Mouse (Mus musculus): ENCODE results near the gene Dynlt1f. TPM values are rescaled to one million over a fixed set of nuclear protein-coding genes. Genes with fewer than 3 reads are reported as not detected.
"Not testable (repeated sequence)": the region's sequence is repeated elsewhere in the genome, so short reads cannot be mapped to it uniquely, and the experiment has no call there.

Gene Dynlt1f
- polyA plus RNA-seq, 1 experiment: 809 TPM

GRCm38 (mm10) chr17:6639486-6639885, 16.2 kb downstream of the Dynlt1f start:
- H3K27ac ChIP-seq (ENCODE audit: control insufficient read depth, insufficient read depth, low read depth, low read length); H3K4me1 ChIP-seq (ENCODE audit: control insufficient read depth, insufficient read depth, low read length); H3K4me3 ChIP-seq (ENCODE audit: control insufficient read depth, low read depth, low read length); H3K27me3 ChIP-seq (ENCODE audit: control insufficient read depth, insufficient read depth, low read length); H3K36me3 ChIP-seq (ENCODE audit: control insufficient read depth, insufficient read depth, low read length): not testable (repeated sequence)

- H3K36me3 ChIP-seq (ENCODE audit: control insufficient read depth, insufficient read depth, low read length); H3K4me3 ChIP-seq (ENCODE audit: control insufficient read depth, low read depth, low read length); H3K4me1 ChIP-seq (ENCODE audit: control insufficient read depth, insufficient read depth, low read length); H3K27ac ChIP-seq (ENCODE audit: control insufficient read depth, insufficient read depth, low read depth, low read length); H3K27me3 ChIP-seq (ENCODE audit: control insufficient read depth, insufficient read depth, low read length): not testable (repeated sequence)
These were observed 17.3 kb downstream of the Dynlt1f start for GRCm38 (mm10) chr17:6638444-6638843.

GRCm38 (mm10) chr17:6637434-6637833, 18.3 kb downstream of the Dynlt1f start:
- not testable (repeated sequence) for H3K27me3 ChIP-seq (ENCODE audit: control insufficient read depth, insufficient read depth, low read length); H3K27ac ChIP-seq (ENCODE audit: control insufficient read depth, insufficient read depth, low read depth, low read length); H3K4me1 ChIP-seq (ENCODE audit: control insufficient read depth, insufficient read depth, low read length); H3K36me3 ChIP-seq (ENCODE audit: control insufficient read depth, insufficient read depth, low read length); H3K4me3 ChIP-seq (ENCODE audit: control insufficient read depth, low read depth, low read length)

DNA sequence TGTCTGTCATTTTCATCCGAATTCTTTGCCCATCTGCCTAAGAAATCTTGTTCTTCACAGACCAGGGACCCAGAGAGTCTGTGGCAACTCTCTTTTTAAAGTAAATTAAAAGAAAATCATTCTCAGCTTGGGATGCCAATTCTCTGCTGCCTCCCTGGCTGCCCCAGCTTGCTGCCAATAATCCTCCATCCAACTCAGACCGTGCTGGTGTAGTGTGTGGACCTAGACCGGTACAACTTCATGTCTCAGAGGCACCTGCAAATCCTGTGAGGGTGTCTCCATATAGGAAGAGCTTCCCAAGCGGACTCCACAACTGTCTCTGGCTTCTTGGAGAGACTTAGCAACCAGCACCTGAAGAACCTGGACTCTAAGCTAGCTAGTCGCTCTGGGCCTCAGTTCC, 18.8 kb downstream of the Dynlt1f start:
- Histone ChIP-seq H3K36me3 (ENCODE audit: control insufficient read depth, insufficient read depth, low read length) (no peaks in the 10 kb centered on the region), H3K4me3 (ENCODE audit: control insufficient read depth, low read depth, low read length) (no peak overlapping the region), H3K4me1 (ENCODE audit: control insufficient read depth, insufficient read depth, low read length) (no peaks in the 10 kb centered on the region), H3K27ac (ENCODE audit: control insufficient read depth, insufficient read depth, low read depth, low read length) (no peak overlapping the region), H3K27me3 (ENCODE audit: control insufficient read depth, insufficient read depth, low read length) (no peaks in the 10 kb centered on the region)
- TF ChIP-seq POLR2A (IDR thresholded peaks at IDR 0.05; ENCODE audit: control insufficient read depth, low read depth, low read length) (no peak), CTCF (IDR thresholded peaks at IDR 0.05; ENCODE audit: control insufficient read depth, insufficient read depth, insufficient replicate concordance, low read depth, low read length) (no peak)

- H3K27ac ChIP-seq (ENCODE audit: control insufficient read depth, insufficient read depth, low read depth, low read length); H3K36me3 ChIP-seq (ENCODE audit: control insufficient read depth, insufficient read depth, low read length); H3K27me3 ChIP-seq (ENCODE audit: control insufficient read depth, insufficient read depth, low read length); H3K4me1 ChIP-seq (ENCODE audit: control insufficient read depth, insufficient read depth, low read length); H3K4me3 ChIP-seq (ENCODE audit: control insufficient read depth, low read depth, low read length): not testable (repeated sequence)
These were observed 19.9 kb downstream of the Dynlt1f start for GRCm38 (mm10) chr17:6635781-6636180.

GRCm38 (mm10) chr17:6632850-6633249, 22.9 kb downstream of the Dynlt1f start:
- not testable (repeated sequence) for H3K4me1 ChIP-seq (ENCODE audit: control insufficient read depth, insufficient read depth, low read length); H3K27ac ChIP-seq (ENCODE audit: control insufficient read depth, insufficient read depth, low read depth, low read length); H3K36me3 ChIP-seq (ENCODE audit: control insufficient read depth, insufficient read depth, low read length); H3K4me3 ChIP-seq (ENCODE audit: control insufficient read depth, low read depth, low read length); H3K27me3 ChIP-seq (ENCODE audit: control insufficient read depth, insufficient read depth, low read length)

GRCm38 (mm10) chr17:6630398-6630797, 25.3 kb downstream of the Dynlt1f start:
- not testable (repeated sequence) for H3K4me3 ChIP-seq (ENCODE audit: control insufficient read depth, low read depth, low read length); H3K27ac ChIP-seq (ENCODE audit: control insufficient read depth, insufficient read depth, low read depth, low read length); H3K27me3 ChIP-seq (ENCODE audit: control insufficient read depth, insufficient read depth, low read length); H3K36me3 ChIP-seq (ENCODE audit: control insufficient read depth, insufficient read depth, low read length); H3K4me1 ChIP-seq (ENCODE audit: control insufficient read depth, insufficient read depth, low read length)

DNA sequence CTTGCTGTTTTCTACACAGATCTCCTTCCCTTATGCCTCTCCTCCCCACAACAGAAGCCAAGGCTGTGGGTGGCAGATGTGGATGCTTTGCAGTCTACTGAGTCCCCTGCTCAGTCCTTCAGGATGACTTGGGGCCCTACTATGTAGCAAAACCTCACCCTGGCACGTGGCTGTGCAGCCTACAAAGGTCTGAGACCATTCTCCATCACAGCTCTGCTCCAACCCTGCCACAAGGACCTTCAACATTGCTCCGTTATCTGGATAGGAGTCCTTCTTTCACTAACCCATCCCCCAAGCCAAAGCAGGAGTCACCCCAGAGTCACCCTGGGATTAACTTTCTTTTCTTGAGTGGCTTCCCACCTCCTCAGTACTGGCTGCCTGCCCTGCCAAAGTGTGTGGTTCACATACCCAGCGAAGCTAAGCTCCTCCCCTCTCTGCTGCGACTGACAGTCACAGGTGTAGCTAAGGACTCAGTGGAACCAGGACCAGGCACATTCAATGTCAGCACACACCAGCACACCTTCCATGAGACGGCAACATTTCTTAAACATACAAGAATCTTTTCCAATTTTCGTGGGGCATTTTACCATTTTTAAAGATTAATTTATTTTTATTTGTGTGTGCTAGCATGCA, 30.7 kb downstream of the Dynlt1f start:
- not testable (repeated sequence) for H3K4me3 ChIP-seq (ENCODE audit: control insufficient read depth, low read depth, low read length); H3K27ac ChIP-seq (ENCODE audit: control insufficient read depth, insufficient read depth, low read depth, low read length); H3K36me3 ChIP-seq (ENCODE audit: control insufficient read depth, insufficient read depth, low read length); H3K4me1 ChIP-seq (ENCODE audit: control insufficient read depth, insufficient read depth, low read length); H3K27me3 ChIP-seq (ENCODE audit: control insufficient read depth, insufficient read depth, low read length)

DNA sequence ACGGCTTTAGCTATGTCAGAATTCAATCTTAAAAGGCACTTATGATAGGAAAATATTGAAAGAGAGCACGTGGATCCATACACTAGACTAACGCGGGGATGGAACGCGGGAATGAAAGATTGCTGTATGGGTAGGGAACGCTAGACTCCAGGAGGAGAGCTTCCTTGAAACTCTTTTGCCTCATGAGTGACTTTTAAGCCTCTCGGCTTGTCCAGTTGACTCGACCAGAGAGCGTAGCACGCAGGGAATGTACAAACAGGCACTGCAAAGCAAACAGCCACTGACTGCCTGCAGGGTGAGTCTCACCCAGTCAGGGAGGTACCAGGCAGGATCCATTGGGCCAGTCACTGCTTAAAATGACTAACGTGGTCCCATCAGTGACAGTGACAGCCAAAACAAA, 33.7 kb downstream of the Dynlt1f start:
- H3K27me3 ChIP-seq (ENCODE audit: control insufficient read depth, insufficient read depth, low read length); H3K4me1 ChIP-seq (ENCODE audit: control insufficient read depth, insufficient read depth, low read length); H3K36me3 ChIP-seq (ENCODE audit: control insufficient read depth, insufficient read depth, low read length); H3K27ac ChIP-seq (ENCODE audit: control insufficient read depth, insufficient read depth, low read depth, low read length); H3K4me3 ChIP-seq (ENCODE audit: control insufficient read depth, low read depth, low read length): not testable (repeated sequence)

GRCm38 (mm10) chr17:6620730-6621451, 34.8 kb downstream of the Dynlt1f start:
- H3K4me3 ChIP-seq (ENCODE audit: control insufficient read depth, low read depth, low read length); H3K27me3 ChIP-seq (ENCODE audit: control insufficient read depth, insufficient read depth, low read length); H3K4me1 ChIP-seq (ENCODE audit: control insufficient read depth, insufficient read depth, low read length); H3K36me3 ChIP-seq (ENCODE audit: control insufficient read depth, insufficient read depth, low read length); H3K27ac ChIP-seq (ENCODE audit: control insufficient read depth, insufficient read depth, low read depth, low read length): not testable (repeated sequence)

GRCm38 (mm10) chr17:6620035-6620434, 35.7 kb downstream of the Dynlt1f start:
- not testable (repeated sequence) for H3K4me1 ChIP-seq (ENCODE audit: control insufficient read depth, insufficient read depth, low read length); H3K36me3 ChIP-seq (ENCODE audit: control insufficient read depth, insufficient read depth, low read length); H3K27ac ChIP-seq (ENCODE audit: control insufficient read depth, insufficient read depth, low read depth, low read length); H3K27me3 ChIP-seq (ENCODE audit: control insufficient read depth, insufficient read depth, low read length); H3K4me3 ChIP-seq (ENCODE audit: control insufficient read depth, low read depth, low read length)

GRCm38 (mm10) chr17:6619271-6619670, 36.4 kb downstream of the Dynlt1f start:
- not testable (repeated sequence) for H3K4me3 ChIP-seq (ENCODE audit: control insufficient read depth, low read depth, low read length); H3K4me1 ChIP-seq (ENCODE audit: control insufficient read depth, insufficient read depth, low read length); H3K27ac ChIP-seq (ENCODE audit: control insufficient read depth, insufficient read depth, low read depth, low read length); H3K27me3 ChIP-seq (ENCODE audit: control insufficient read depth, insufficient read depth, low read length); H3K36me3 ChIP-seq (ENCODE audit: control insufficient read depth, insufficient read depth, low read length)
